Mouse (Mus musculus): Measurements from ENCODE around the gene Mrgpra9.
"Not testable (repeated sequence)": the region's sequence is repeated elsewhere in the genome, so short reads cannot be mapped to it uniquely, and the experiment has no call there.

The Mrgpra9 gene

GRCm38 (mm10) chr7:47252770-47253169 is at the start of gene Mrgpra9:
TSS of gene Mrgpra9 (minus strand) at chr7:47252848.
- no peak for DNase-seq

- not testable (repeated sequence) for DNase-seq
These were observed 47.0 kb upstream of the Mrgpra9 start for GRCm38 (mm10) chr7:47299612-47300011.

DNA sequence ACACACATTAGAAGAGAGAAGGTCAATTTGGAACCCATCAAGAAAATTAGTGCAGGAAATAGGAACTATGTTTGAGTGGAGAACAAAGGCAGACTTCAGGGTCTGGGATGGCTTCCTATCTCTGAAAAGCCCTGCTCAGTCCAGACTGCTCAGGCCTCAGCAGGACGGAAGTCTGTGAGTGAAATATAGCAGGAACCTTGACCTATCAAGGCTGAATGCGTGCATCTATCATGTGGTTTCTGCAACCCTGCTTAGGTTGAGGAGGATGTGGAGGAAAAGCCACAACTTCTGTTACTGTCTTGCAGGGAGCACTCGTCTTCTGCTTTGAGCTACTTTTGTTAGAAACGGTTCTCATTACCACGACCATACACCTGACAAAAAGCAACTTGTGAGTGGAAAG is 18.9 kb upstream of the Mrgpra9 start:
- DNase-seq: not testable (repeated sequence)

GRCm38 (mm10) chr7:47244658-47245057 is 8.0 kb downstream of the Mrgpra9 start:
- DNase-seq: no peak

- DNase-seq: no peak
These were observed 47.8 kb downstream of the Mrgpra9 start, which contains the start of gene Mrgpra6 for GRCm38 (mm10) chr7:47204830-47205229. TSS of gene Mrgpra6 (minus strand) at chr7:47204920.

DNA sequence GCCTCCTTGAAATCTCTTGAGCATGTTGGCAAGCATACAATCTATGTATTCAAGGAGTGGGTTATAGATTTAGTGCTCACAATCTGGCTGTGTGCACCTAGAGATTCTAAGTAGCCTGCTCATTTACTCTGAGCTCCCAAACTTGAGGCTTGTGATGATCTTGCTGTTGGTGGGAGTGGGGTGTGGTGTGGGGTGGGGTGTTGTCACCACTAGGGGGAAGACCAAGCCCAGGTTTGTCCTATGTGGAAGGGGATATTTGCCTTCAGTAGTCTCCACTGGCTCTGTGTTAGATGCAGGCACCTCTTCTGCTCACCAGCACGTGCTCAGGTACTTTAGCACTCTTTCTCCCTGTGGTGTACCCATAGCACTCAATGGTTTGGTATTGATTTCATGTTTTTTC is 57.4 kb downstream of the Mrgpra9 start:
- DNase-seq: no peak

All from layer of hippocampus, adult 9-11 months (tissue).